Mouse (Mus musculus) heart, embryonic 12.5 days (tissue): ENCODE data around the gene 2610528A11Rik. TPM values are rescaled to one million over a fixed set of nuclear protein-coding genes. Genes with fewer than 3 reads are reported as not detected.
"Not testable (repeated sequence)": the region's sequence is repeated elsewhere in the genome, so short reads cannot be mapped to it uniquely, and the experiment has no call there.

Experiments
- ATAC-seq: fragments of 200-750 bp; cut with Nextera tagmentation; 2 replicates; pipeline ENCODE4 v1.8.0; 2017; ENCODE audit warnings: moderate TSS enrichment, moderate library complexity; ENCODE audit not compliant: insufficient number of reproducible peaks, low FRiP score
- H3K27ac ChIP-seq: fragments of 300-500 bp; sonication (generic); 2 replicates; pipeline ENCODE4 v1.5.1; 2016; ENCODE audit warnings: mild to moderate bottlenecking, moderate library complexity; ENCODE audit not compliant: poor library complexity, severe bottlenecking
- H3K27me3 ChIP-seq: fragments of 300-500 bp; sonication (generic); replicated peaks from 2 replicates; pipeline ENCODE4 v1.6.1; 2016; ENCODE audit warnings: mild to moderate bottlenecking, moderate library complexity
- H3K36me3 ChIP-seq: fragments of 300-500 bp; sonication (generic); 2 replicates; pipeline ENCODE4 v1.6.1; 2016; ENCODE audit warnings: mild to moderate bottlenecking, moderate library complexity
- H3K4me1 ChIP-seq: fragments of 300-500 bp; sonication (generic); replicated peaks from 2 replicates; pipeline ENCODE4 v1.6.1; 2016; ENCODE audit warnings: mild to moderate bottlenecking
- H3K4me2 ChIP-seq: fragments of 300-500 bp; sonication (generic); 2 replicates; pipeline ENCODE4 v1.6.1; 2016; ENCODE audit warnings: mild to moderate bottlenecking, moderate library complexity
- H3K4me3 ChIP-seq: fragments of 300-500 bp; sonication (generic); 2 replicates; pipeline ENCODE4 v1.5.1; 2016; ENCODE audit warnings: mild to moderate bottlenecking
- H3K9ac ChIP-seq: fragments of 300-500 bp; sonication (generic); 2 replicates; pipeline ENCODE4 v1.6.1; 2016; ENCODE audit warnings: mild to moderate bottlenecking, moderate library complexity
- H3K9me3 ChIP-seq: fragments of 300-500 bp; sonication (generic); replicated peaks from 2 replicates; pipeline ENCODE4 v1.6.1; 2016; ENCODE audit warnings: mild to moderate bottlenecking, moderate library complexity
- WGBS: fragments of 180-500 bp; shearing (Covaris S2); methylation state at CpG from one replicate; pipeline ENCODE4 v1.1.7; 2016; 5-methylcytosine and 5-hydroxymethylcytosine counted together
- polyA plus RNA-seq: library from polyadenylated mRNA; unstranded; fragments of >200 nt; fragmentation: Nextera tagmentation; extraction: Ambion mirVana; gene quantifications from 2 replicates; pipeline ENCODE4 v1.2.1, GENCODE M21; 2016

The 2610528A11Rik gene
- polyA plus RNA-seq: 0.96 and 1.8 TPM in 2 replicates

DNA sequence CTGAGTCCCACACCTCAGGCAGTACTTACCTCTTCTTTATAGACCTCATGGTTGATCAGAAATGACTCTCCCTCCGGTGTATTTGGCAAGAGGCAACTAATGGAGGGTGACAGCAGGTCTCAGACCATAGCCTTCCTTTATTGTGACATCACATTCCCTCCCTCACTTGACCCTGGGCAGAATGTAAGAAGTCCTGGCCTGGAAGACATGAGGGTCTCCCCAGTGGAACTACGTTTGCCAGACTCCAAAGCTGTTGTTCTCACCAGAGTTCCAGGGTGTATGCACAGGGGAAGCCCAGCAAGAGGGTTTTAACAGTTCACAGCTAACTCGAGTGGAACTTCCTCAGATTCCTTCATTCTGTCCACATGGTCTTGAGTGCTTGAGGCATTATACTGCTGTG is at the start of gene 2610528A11Rik:
TSS of gene 2610528A11Rik (minus strand) at position 101 of the 400 bp plus-strand sequence.
- H3K27ac ChIP-seq: no peak within 1 kb of the TSS
- no peaks in the 10 kb centered on the region for H3K9me3 ChIP-seq
- peaks cover 5% of the 10 kb centered on the region; the same call in 1 of the 2 replicates for H3K36me3 ChIP-seq
- H3K4me3 ChIP-seq: no peak within 1 kb of the TSS
- no peak for ATAC-seq
- no peak within 1 kb of the TSS for H3K9ac ChIP-seq
- H3K4me2 ChIP-seq: no peak within 1 kb of the TSS
- peaks cover 8% of the 10 kb centered on the region; the same call in 1 of the 2 replicates for H3K27me3 ChIP-seq
- H3K4me1 ChIP-seq: peaks cover 15% of the 10 kb centered on the region
- 66% methylated on average over 3 of the region's 3 CpGs for WGBS

DNA sequence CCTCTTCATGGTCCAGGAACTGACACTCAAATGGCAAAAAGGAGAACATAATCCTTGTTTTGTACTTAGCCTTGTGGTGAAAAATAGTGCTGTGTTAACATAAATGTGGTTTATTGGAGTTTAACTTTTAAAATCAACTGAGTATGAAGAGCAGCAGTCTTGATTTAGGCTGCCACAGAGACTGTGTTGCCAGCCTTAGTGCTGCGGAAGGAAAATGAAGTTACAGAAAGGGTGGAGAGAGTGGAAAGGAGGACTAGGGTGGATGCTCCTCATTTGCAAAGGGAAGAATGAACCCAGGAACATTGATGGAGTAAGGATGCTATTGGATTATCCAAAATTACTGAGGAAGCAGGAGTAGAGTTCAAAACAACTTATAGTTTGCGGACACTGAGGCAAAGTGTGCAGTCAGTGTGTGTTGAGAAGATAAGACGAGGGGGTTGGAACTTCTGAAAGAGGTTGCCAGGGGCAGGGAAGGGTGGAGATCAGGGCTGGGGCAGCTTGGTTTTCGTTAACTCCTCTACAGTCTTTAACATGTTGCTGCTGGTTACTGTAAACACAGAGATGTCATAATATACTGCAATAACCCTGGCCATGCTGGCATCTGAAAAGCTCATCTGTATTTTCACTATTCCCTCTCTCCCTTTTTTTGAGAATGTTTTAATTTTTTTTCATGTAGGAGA is 49.6 kb upstream of the 2610528A11Rik start:
- Histone ChIP-seq H3K4me2 (no peak overlapping the region), H3K4me1 (no peaks in the 10 kb centered on the region), H3K27ac (no peak overlapping the region), H3K9me3 (0 out of 2 replicates have a peak, but pooled peaks cover 3% of the 10 kb centered on the region), H3K4me3 (no peak overlapping the region), H3K36me3 (no peaks in the 10 kb centered on the region), H3K27me3 (no peaks in the 10 kb centered on the region), H3K9ac (no peak overlapping the region)
- WGBS: 68% methylated on average over 4 of the region's 4 CpGs
- ATAC-seq: 0 out of 2 replicates have a peak, but pooled peaks have one; percentile 79

- Histone ChIP-seq H3K9ac (no peak overlapping the region), H3K4me3 (no peak overlapping the region), H3K27ac (no peak overlapping the region), H3K36me3 (no peaks in the 10 kb centered on the region), H3K27me3 (no peaks in the 10 kb centered on the region), H3K9me3 (peaks cover 19% of the 10 kb centered on the region), H3K4me1 (no peaks in the 10 kb centered on the region), H3K4me2 (no peak overlapping the region)
- WGBS: 89% methylated on average over 1 of the region's 1 CpGs
- ATAC-seq: no peak
Observed at GRCm38 (mm10) chr14:37154391-37154790, 40.6 kb upstream of the 2610528A11Rik start.

DNA sequence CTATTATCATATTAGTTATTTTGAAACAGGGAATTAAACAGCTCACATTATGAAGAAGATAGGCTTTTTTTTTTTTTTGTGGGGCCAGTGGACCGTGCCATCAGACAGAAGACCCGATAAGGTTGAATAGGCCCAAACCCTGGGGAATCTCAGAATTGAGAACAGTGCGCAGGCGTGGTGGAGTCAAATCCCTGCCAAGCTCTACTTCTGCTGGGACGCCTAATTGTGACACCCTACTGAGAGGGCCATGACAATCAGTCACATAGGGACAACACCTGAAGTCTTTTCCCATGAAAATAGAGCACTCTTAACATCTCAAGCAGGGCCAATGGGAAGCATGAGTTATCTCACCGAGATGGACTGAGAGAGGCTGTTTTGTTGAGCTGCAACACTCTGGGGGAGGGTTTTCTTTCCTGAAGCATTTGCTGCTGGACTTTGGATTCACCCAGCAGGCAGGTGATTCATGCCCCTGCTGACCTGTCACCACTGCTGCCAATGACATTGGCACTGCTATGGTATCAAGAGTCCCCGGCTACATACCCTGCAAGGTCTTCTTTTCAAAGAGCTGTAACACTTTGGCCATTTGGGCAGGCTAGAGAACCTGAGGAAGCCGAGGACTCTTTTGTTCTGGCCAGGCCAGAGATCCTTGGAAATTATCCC is 25.4 kb upstream of the 2610528A11Rik start:
- no peaks in the 10 kb centered on the region for H3K9me3 ChIP-seq
- no peak for ATAC-seq
- H3K4me2 ChIP-seq: no peak overlapping the region
- no peak overlapping the region for H3K9ac ChIP-seq
- no peaks in the 10 kb centered on the region for H3K4me1 ChIP-seq
- no peaks in the 10 kb centered on the region for H3K36me3 ChIP-seq
- H3K27me3 ChIP-seq: no peaks in the 10 kb centered on the region
- no peak overlapping the region for H3K4me3 ChIP-seq
- no peak overlapping the region for H3K27ac ChIP-seq
- WGBS: 66% methylated on average over 8 of the region's 8 CpGs

DNA sequence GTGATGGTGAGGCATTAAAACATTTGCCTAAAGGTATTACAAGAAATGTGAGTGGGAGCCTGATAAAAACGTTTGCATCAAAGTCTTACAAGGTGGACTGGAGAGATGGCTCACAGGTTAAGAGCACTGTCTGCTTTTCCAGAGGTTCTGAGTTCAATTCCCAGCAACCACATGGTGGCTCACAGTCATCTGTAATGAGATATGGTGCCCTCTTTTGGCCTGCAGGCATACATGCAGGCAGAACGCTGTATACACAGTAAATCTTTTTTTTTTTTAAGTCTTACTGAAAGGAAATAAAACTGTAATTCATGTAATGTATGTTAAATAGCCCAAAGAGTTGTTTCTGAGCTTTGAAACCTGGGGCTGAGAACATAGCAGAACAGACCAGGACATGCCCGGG is 23.8 kb upstream of the 2610528A11Rik start:
- H3K9ac ChIP-seq, ATAC-seq, H3K27ac ChIP-seq, H3K27me3 ChIP-seq, H3K36me3 ChIP-seq, H3K4me3 ChIP-seq, H3K4me1 ChIP-seq, H3K4me2 ChIP-seq, H3K9me3 ChIP-seq: not testable (repeated sequence)
- WGBS: 74% methylated on average over 3 of the region's 3 CpGs

DNA sequence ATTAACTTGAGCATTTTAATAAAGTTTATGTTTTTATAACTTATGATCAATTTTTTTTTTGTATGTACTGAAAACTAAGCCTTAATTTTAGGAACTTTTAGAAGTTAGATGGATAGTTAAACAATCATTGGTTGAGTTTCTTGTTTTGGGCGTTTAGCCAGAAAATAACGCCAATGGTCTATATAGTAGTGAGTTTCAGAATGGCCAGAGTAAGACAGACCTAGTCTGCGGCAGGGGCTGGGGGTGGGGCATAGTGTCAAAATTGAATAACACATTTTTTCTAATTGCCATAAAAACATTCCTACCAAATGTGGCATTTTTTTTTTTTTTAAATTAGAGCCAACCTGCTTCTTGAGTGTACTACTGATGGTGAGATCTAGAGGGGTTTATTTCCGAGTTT is 22.3 kb upstream of the 2610528A11Rik start:
- ATAC-seq: no peak
- peaks cover 18% of the 10 kb centered on the region for H3K36me3 ChIP-seq
- WGBS: 72% methylated on average over 4 of the region's 4 CpGs
- H3K27me3 ChIP-seq: no peaks in the 10 kb centered on the region
- H3K9ac ChIP-seq: no peak overlapping the region
- no peak overlapping the region for H3K4me3 ChIP-seq
- no peaks in the 10 kb centered on the region for H3K9me3 ChIP-seq
- no peak overlapping the region for H3K27ac ChIP-seq
- H3K4me1 ChIP-seq: peaks cover 4% of the 10 kb centered on the region
- H3K4me2 ChIP-seq: no peak overlapping the region

DNA sequence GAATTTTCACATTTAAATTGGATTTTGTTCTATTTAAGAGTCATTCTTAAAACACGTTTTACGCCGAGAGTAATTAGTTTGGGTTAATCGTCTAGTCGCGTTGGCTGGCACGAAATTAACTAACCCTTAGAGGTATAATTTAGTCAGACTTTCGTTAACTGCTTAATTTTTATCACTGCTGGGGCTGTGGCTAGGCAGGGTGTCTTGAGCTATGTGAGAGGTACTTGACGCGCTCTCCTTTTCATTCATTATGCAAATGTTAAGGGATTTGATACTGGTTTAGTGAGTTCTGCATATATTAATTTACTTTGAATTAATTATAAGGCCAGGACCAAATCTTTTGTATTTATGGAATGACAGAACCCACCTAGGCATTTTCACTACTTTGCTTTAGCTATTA is 21.8 kb upstream of the 2610528A11Rik start:
- Histone ChIP-seq H3K9me3 (no peaks in the 10 kb centered on the region), H3K9ac (peak overlapping the region; percentile 61), H3K27me3 (no peaks in the 10 kb centered on the region), H3K4me2 (peak overlapping the region; percentile 63), H3K36me3 (peaks cover 22% of the 10 kb centered on the region), H3K27ac (no peak overlapping the region), H3K4me1 (peaks cover 4% of the 10 kb centered on the region), H3K4me3 (peak overlapping the region; percentile 100)
- 3% methylated on average over 10 of the region's 10 CpGs for WGBS
- ATAC-seq: no peak

DNA sequence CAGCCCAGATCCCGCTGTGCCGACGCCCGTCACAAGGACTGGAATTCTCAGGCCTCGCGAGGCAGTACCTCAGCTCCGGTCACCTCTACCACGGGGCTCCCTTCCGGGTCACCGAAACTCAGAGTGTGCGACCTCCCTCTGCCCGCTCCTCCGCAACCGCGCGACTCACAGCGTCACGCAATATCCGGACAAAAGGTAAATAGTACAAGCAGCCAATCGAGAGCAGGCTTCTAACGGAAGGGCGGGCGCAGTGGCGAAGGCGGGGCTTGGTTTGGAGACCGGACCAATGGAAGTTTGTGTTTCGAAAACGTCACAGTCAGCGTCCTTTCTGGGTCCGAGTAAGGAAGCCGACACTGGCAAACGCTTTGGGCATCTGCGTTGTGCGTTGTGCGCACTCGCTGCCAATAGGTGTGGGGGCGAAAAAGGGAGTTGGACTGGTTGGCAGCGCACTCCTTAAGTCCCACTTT is 21.3 kb upstream of the 2610528A11Rik start, which contains the start of gene Ghitm:
TSS of gene Ghitm (minus strand) at position 146 of the 467 bp plus-strand sequence.
- peak; percentile 99 for ATAC-seq
- peak within 1 kb of the TSS; percentile 97 for H3K9ac ChIP-seq
- peaks cover 26% of the 10 kb centered on the region for H3K36me3 ChIP-seq
- H3K4me3 ChIP-seq: peak within 1 kb of the TSS; percentile 100
- WGBS: under 1% methylated on average over 38 of the region's 38 CpGs
- H3K4me1 ChIP-seq: peaks cover 4% of the 10 kb centered on the region
- H3K4me2 ChIP-seq: peak within 1 kb of the TSS; percentile 73
- H3K27ac ChIP-seq: peak within 1 kb of the TSS; percentile 95
- no peaks in the 10 kb centered on the region for H3K9me3 ChIP-seq
- H3K27me3 ChIP-seq: no peaks in the 10 kb centered on the region

- WGBS: 2% methylated on average over 40 of the region's 40 CpGs
- Histone ChIP-seq H3K4me3 (peak overlapping the region; percentile 100), H3K9ac (peak overlapping the region; percentile 97), H3K27ac (peak overlapping the region; percentile 95), H3K4me2 (peak overlapping the region; percentile 73), H3K9me3 (no peaks in the 10 kb centered on the region), H3K36me3 (peaks cover 31% of the 10 kb centered on the region), H3K4me1 (peaks cover 4% of the 10 kb centered on the region), H3K27me3 (no peaks in the 10 kb centered on the region)
- peak; percentile 87 for ATAC-seq
Observed at GRCm38 (mm10) chr14:37134304-37135126, 20.7 kb upstream of the 2610528A11Rik start.

DNA sequence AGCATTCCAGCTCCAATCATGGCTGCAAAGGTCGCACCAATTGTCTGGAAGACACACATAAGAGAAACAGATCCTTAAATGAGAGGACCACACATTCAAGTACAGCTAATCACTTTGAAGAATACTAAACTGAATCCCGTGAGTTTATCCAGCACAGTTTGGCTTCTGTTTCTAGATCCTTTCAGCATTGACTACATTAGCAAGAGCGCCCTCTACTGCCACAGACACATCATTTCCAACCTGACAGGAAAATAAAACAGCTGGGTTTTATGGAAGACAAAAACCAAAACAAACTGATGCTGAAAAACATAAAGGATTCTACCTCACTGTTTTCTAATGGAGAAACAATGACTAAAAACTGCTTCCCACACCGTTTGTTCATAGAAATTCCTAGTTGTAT is 13.8 kb upstream of the 2610528A11Rik start:
- Histone ChIP-seq H3K9ac (no peak overlapping the region), H3K4me2 (no peak overlapping the region), H3K36me3 (peaks cover 76% of the 10 kb centered on the region), H3K4me1 (no peaks in the 10 kb centered on the region), H3K4me3 (no peak overlapping the region), H3K9me3 (no peaks in the 10 kb centered on the region), H3K27ac (no peak overlapping the region), H3K27me3 (no peaks in the 10 kb centered on the region)
- ATAC-seq: no peak
- WGBS: 47% methylated on average over 4 of the region's 4 CpGs

DNA sequence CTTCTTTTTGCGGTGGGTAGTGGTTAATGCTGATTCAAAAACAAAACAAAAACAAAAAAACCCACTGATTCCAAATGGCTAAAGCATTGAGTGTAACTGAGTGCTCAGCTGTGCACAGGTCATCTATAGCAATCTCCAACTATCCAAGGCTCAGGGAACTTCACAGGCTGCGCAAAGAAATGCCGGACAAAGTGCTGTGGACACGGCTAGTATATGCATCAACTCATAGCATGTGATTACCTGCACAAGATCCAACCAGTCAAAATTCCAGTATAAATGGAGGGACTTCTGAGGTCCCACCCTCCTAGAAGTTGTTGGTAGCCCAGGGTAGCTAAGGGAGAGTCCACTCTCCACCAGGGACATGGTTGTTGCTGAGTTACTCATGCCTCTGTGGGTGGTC is 5.4 kb upstream of the 2610528A11Rik start:
- Histone ChIP-seq H3K4me1 (0 out of 2 replicates have a peak, but pooled peaks cover 3% of the 10 kb centered on the region), H3K4me3 (no peak overlapping the region), H3K27me3 (peaks cover 3% of the 10 kb centered on the region; the same call in 1 of the 2 replicates), H3K36me3 (peaks cover 36% of the 10 kb centered on the region), H3K9ac (no peak overlapping the region), H3K4me2 (no peak overlapping the region), H3K9me3 (no peaks in the 10 kb centered on the region), H3K27ac (no peak overlapping the region)
- WGBS: 94% methylated on average over 4 of the region's 4 CpGs
- no peak for ATAC-seq
